Mouse (Mus musculus) heart, postnatal 0 days (tissue): ENCODE measurements at regions not wholly inside any gene's neighbourhood (a gene's known extent, or its start where the extent isn't known, plus 50 kb on each side); places are given as distances from the start of the nearest gene placed in this dataset.

Source experiments
- ATAC-seq: fragments of 200-750 bp; cut with Nextera tagmentation; 2 replicates; pipeline ENCODE4 v1.8.0; 2017; ENCODE audit warnings: low read depth, moderate number of reproducible peaks, moderate library complexity; ENCODE audit not compliant: insufficient read depth
- DNase-seq: peaks from one replicate; pipeline ENCODE4 v3.0.0-alpha.2; 2016; ENCODE audit warnings: low spot score
- H3K27ac ChIP-seq: fragments of 300-500 bp; sonication (generic); 2 replicates; pipeline ENCODE4 v1.5.1; 2014; ENCODE audit warnings: low read depth, mild to moderate bottlenecking
- H3K27me3 ChIP-seq: fragments of 300-500 bp; sonication (generic); 2 replicates; pipeline ENCODE4 v1.6.1; 2014; ENCODE audit warnings: low read length, mixed read lengths; ENCODE audit not compliant: control insufficient read depth, insufficient read depth
- H3K36me3 ChIP-seq: fragments of 300-500 bp; sonication (generic); replicated peaks from 2 replicates; pipeline ENCODE4 v1.6.1; 2014; ENCODE audit warnings: low read length, mixed read lengths; ENCODE audit not compliant: control insufficient read depth, insufficient read depth
- H3K4me1 ChIP-seq: fragments of 300-500 bp; sonication (generic); 2 replicates; pipeline ENCODE4 v1.6.1; 2014; ENCODE audit warnings: antibody characterized with exemption; ENCODE audit not compliant: control insufficient read depth, insufficient read depth
- H3K4me2 ChIP-seq: fragments of 300-500 bp; sonication (generic); 2 replicates; pipeline ENCODE4 v1.6.1; 2014; ENCODE audit warnings: low read depth, mild to moderate bottlenecking, low read length, moderate library complexity
- H3K4me3 ChIP-seq: fragments of 300-500 bp; sonication (generic); 2 replicates; pipeline ENCODE4 v1.5.1; 2014; ENCODE audit warnings: low read depth, low read length
- H3K9ac ChIP-seq: fragments of 300-500 bp; sonication (generic); replicated peaks from 2 replicates; pipeline ENCODE4 v1.6.1; 2014; ENCODE audit warnings: low read depth, low read length, mixed read lengths
- H3K9me3 ChIP-seq: fragments of 300-500 bp; sonication (generic); replicated peaks from 2 replicates; pipeline ENCODE4 v1.6.1; 2016; ENCODE audit warnings: low read length; ENCODE audit not compliant: control insufficient read depth
- CTCF ChIP-seq: IDR thresholded peaks from 2 replicates; pipeline ENCODE4 v1.5.1; 2016; ENCODE audit warnings: antibody characterized with exemption, control low read depth, low read depth
- EP300 ChIP-seq: IDR thresholded peaks from 2 replicates; pipeline ENCODE4 v1.6.1; 2016; ENCODE audit warnings: antibody characterized with exemption, low read depth
- WGBS: fragments of 180-500 bp; shearing (Covaris S2); extraction: QIAGEN DNeasy Blood & Tissue Kit; methylation state at CpG from one replicate; pipeline ENCODE4 v1.1.7; 2014; 5-methylcytosine and 5-hydroxymethylcytosine counted together

GRCm38 (mm10) chr7:93136061-93136460, 56.4 kb downstream of the Fam181b start:
- no peaks in the 10 kb centered on the region for H3K4me1 ChIP-seq
- H3K4me3 ChIP-seq, result no peak overlapping the region
- H3K27ac ChIP-seq, result peak overlapping the region; percentile 61
- ATAC-seq (peak; percentile 57), DNase-seq (peak; percentile 8)
- no peak overlapping the region for H3K4me2 ChIP-seq
- H3K27me3 ChIP-seq, result no peaks in the 10 kb centered on the region
- H3K9me3 ChIP-seq, result no peaks in the 10 kb centered on the region
- no peaks in the 10 kb centered on the region for H3K36me3 ChIP-seq
- H3K9ac ChIP-seq, result no peak overlapping the region
- TF ChIP-seq CTCF (no peak), EP300 (peak; percentile 88)
- 33% methylated on average over 4 of the region's 4 CpGs for WGBS

- H3K4me1 ChIP-seq, result no peaks in the 10 kb centered on the region
- no peak overlapping the region for H3K4me2 ChIP-seq
- no peak overlapping the region for H3K27ac ChIP-seq
- peaks cover 3% of the 10 kb centered on the region; the same call in 1 of the 2 replicates for H3K9me3 ChIP-seq
- WGBS, result 79% methylated on average over 2 of the region's 2 CpGs
- TF ChIP-seq EP300 (no peak), CTCF (peak; percentile 26)
- H3K4me3 ChIP-seq, result no peak overlapping the region
- H3K9ac ChIP-seq, result no peak overlapping the region
- no peaks in the 10 kb centered on the region for H3K27me3 ChIP-seq
- no peaks in the 10 kb centered on the region for H3K36me3 ChIP-seq
- ATAC-seq (no peak), DNase-seq (no peak)
Measured at GRCm38 (mm10) chr7:93147379-93147778, 67.7 kb downstream of the Fam181b start.

- no peaks in the 10 kb centered on the region for H3K27me3 ChIP-seq
- DNase-seq (no peak), ATAC-seq (no peak)
- peaks cover 7% of the 10 kb centered on the region; the same call in 1 of the 2 replicates for H3K9me3 ChIP-seq
- H3K9ac ChIP-seq, result no peak overlapping the region
- no peak overlapping the region for H3K27ac ChIP-seq
- H3K4me1 ChIP-seq, result no peaks in the 10 kb centered on the region
- TF ChIP-seq EP300 (no peak), CTCF (no peak)
- H3K4me3 ChIP-seq, result no peak overlapping the region
- no peak overlapping the region for H3K4me2 ChIP-seq
- H3K36me3 ChIP-seq, result no peaks in the 10 kb centered on the region
- 43% methylated on average over 2 of the region's 2 CpGs for WGBS
Measured at GRCm38 (mm10) chr7:93151321-93151720, 71.7 kb downstream of the Fam181b start.

GRCm38 (mm10) chr7:93197106-93197505, 117.4 kb downstream of the Fam181b start:
- Histone ChIP-seq H3K36me3 (no peaks in the 10 kb centered on the region), H3K27me3 (no peaks in the 10 kb centered on the region), H3K4me2 (no peak overlapping the region), H3K27ac (no peak overlapping the region), H3K4me3 (no peak overlapping the region), H3K4me1 (no peaks in the 10 kb centered on the region), H3K9ac (no peak overlapping the region), H3K9me3 (no peaks in the 10 kb centered on the region)
- TF ChIP-seq EP300, result no peak
- 55% methylated on average over 1 of the region's 1 CpGs for WGBS
- DNase-seq (no peak), ATAC-seq (no peak)
